Mouse (Mus musculus) lung, embryonic 14.5 days (tissue): ENCODE measurements around the gene Atp1a2. TPM values are rescaled to one million over a fixed set of nuclear protein-coding genes. Genes with fewer than 3 reads are reported as not detected.

Source experiments
- ATAC-seq: fragments of 200-750 bp; cut with Nextera tagmentation; 2 replicates; pipeline ENCODE4 v1.8.0; 2017; ENCODE audit warnings: mild to moderate bottlenecking, moderate TSS enrichment, moderate library complexity; ENCODE audit not compliant: insufficient read depth
- DNase-seq: peaks from one replicate; pipeline ENCODE4 v3.0.0-alpha.2; 2015
- H3K27ac ChIP-seq: fragments of 300-500 bp; sonication (generic); 2 replicates; pipeline ENCODE4 v1.5.1; 2014; ENCODE audit warnings: low read depth, mild to moderate bottlenecking, moderate library complexity
- H3K27me3 ChIP-seq: fragments of 300-500 bp; sonication (generic); 2 replicates; pipeline ENCODE4 v1.6.1; 2014; ENCODE audit warnings: low read length, control low read depth; ENCODE audit not compliant: insufficient read depth
- H3K36me3 ChIP-seq: fragments of 300-500 bp; sonication (generic); 2 replicates; pipeline ENCODE4 v1.6.1; 2014; ENCODE audit warnings: control low read depth; ENCODE audit not compliant: insufficient read depth
- H3K4me1 ChIP-seq: fragments of 300-500 bp; sonication (generic); 2 replicates; pipeline ENCODE4 v1.6.1; 2014; ENCODE audit warnings: antibody characterized with exemption, control low read depth; ENCODE audit not compliant: insufficient read depth
- H3K4me2 ChIP-seq: fragments of 300-500 bp; sonication (generic); 2 replicates; pipeline ENCODE4 v1.6.1; 2014; ENCODE audit warnings: mild to moderate bottlenecking
- H3K4me3 ChIP-seq: fragments of 300-500 bp; sonication (generic); 2 replicates; pipeline ENCODE4 v1.5.1; 2014; ENCODE audit warnings: low read depth, low read length
- H3K9ac ChIP-seq: fragments of 300-500 bp; sonication (generic); 2 replicates; pipeline ENCODE4 v1.6.1; 2014
- H3K9me3 ChIP-seq: fragments of 300-500 bp; sonication (generic); 2 replicates; pipeline ENCODE4 v1.6.1; 2016; ENCODE audit warnings: low read depth, low read length, control low read depth
- CTCF ChIP-seq: IDR thresholded peaks from 2 replicates; pipeline ENCODE4 v1.5.1; 2016; ENCODE audit warnings: antibody characterized with exemption, low read depth
- WGBS: fragments of 180-500 bp; shearing (Covaris S2); extraction: QIAGEN DNeasy Blood & Tissue Kit; methylation state at CpG from one replicate; pipeline ENCODE4 v1.1.7; 2014; 5-methylcytosine and 5-hydroxymethylcytosine counted together
- polyA plus RNA-seq: library from polyadenylated mRNA; unstranded; fragments of >200 nt; fragmentation: Nextera tagmentation; extraction: Ambion mirVana; gene quantifications from 2 replicates; pipeline ENCODE4 v1.2.1, GENCODE M21; 2014

The Atp1a2 gene
- polyA plus RNA-seq, 1 experiment from 2014 or later, result 1.3 TPM

GRCm38 (mm10) chr1:172283073-172283472 is 14.8 kb downstream of the Atp1a2 start:
- Histone ChIP-seq H3K27ac (no peak overlapping the region), H3K9me3 (no peaks in the 10 kb centered on the region), H3K36me3 (no peaks in the 10 kb centered on the region), H3K27me3 (no peaks in the 10 kb centered on the region), H3K9ac (no peak overlapping the region), H3K4me2 (no peak overlapping the region), H3K4me1 (no peaks in the 10 kb centered on the region), H3K4me3 (no peak overlapping the region)
- DNase-seq (no peak), ATAC-seq (no peak)
- no peak for TF ChIP-seq CTCF
- 94% methylated on average over 6 of the region's 6 CpGs for WGBS

GRCm38 (mm10) chr1:172281522-172282254 is 16.2 kb downstream of the Atp1a2 start:
- Histone ChIP-seq H3K4me2 (no peak overlapping the region), H3K36me3 (no peaks in the 10 kb centered on the region), H3K27ac (no peak overlapping the region), H3K27me3 (no peaks in the 10 kb centered on the region), H3K4me1 (no peaks in the 10 kb centered on the region), H3K4me3 (no peak overlapping the region), H3K9ac (no peak overlapping the region), H3K9me3 (no peaks in the 10 kb centered on the region)
- DNase-seq (peak; percentile 67), ATAC-seq (peak; percentile 79)
- 60% methylated on average over 10 of the region's 10 CpGs for WGBS
- no peak for TF ChIP-seq CTCF

- no peak overlapping the region for H3K4me2 ChIP-seq
- no peak overlapping the region for H3K9ac ChIP-seq
- no peak overlapping the region for H3K4me3 ChIP-seq
- H3K27ac ChIP-seq, result no peak overlapping the region
- 68% methylated on average over 16 of the region's 16 CpGs for WGBS
- no peaks in the 10 kb centered on the region for H3K4me1 ChIP-seq
- TF ChIP-seq CTCF, result no peak
- H3K36me3 ChIP-seq, result no peaks in the 10 kb centered on the region
- no peaks in the 10 kb centered on the region for H3K9me3 ChIP-seq
- ATAC-seq (no peak), DNase-seq (no peak)
- no peaks in the 10 kb centered on the region for H3K27me3 ChIP-seq
These were observed 17.9 kb downstream of the Atp1a2 start for GRCm38 (mm10) chr1:172279768-172280509.

GRCm38 (mm10) chr1:172278328-172278727 is 19.5 kb downstream of the Atp1a2 start:
- H3K27me3 ChIP-seq, result no peaks in the 10 kb centered on the region
- no peak for ATAC-seq
- H3K27ac ChIP-seq, result no peak overlapping the region
- no peaks in the 10 kb centered on the region for H3K4me1 ChIP-seq
- TF ChIP-seq CTCF, result no peak
- no peak overlapping the region for H3K4me3 ChIP-seq
- no peak overlapping the region for H3K9ac ChIP-seq
- H3K4me2 ChIP-seq, result no peak overlapping the region
- WGBS, result 86% methylated on average over 13 of the region's 13 CpGs
- no peaks in the 10 kb centered on the region for H3K9me3 ChIP-seq
- H3K36me3 ChIP-seq, result no peaks in the 10 kb centered on the region
- DNase-seq, result no peak

DNA sequence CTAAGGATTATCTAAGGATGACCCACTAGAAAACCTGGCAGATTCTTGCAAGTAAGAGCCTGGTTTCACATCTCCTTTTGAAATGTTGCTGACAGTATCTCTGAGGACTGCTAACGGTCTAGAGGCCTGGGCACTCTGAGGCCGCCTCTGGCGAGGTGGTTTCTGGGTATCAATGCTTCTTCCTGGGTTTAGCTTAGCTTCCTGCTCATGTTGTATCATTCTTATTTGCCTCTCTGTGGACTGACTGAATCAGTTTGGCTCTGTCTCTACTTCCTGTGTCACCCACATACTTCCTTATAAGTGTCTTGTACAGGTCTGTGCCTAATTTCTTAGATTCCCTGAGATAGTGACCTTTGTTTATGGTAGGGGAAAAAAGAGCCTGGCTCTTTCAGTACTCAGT is 20.7 kb downstream of the Atp1a2 start:
- no peak overlapping the region for H3K4me2 ChIP-seq
- H3K27ac ChIP-seq, result no peak overlapping the region
- no peaks in the 10 kb centered on the region for H3K27me3 ChIP-seq
- DNase-seq (no peak), ATAC-seq (no peak)
- no peaks in the 10 kb centered on the region for H3K36me3 ChIP-seq
- 69% methylated on average over 3 of the region's 3 CpGs for WGBS
- H3K9me3 ChIP-seq, result no peaks in the 10 kb centered on the region
- no peaks in the 10 kb centered on the region for H3K4me1 ChIP-seq
- H3K4me3 ChIP-seq, result no peak overlapping the region
- no peak overlapping the region for H3K9ac ChIP-seq
- TF ChIP-seq CTCF, result no peak

DNA sequence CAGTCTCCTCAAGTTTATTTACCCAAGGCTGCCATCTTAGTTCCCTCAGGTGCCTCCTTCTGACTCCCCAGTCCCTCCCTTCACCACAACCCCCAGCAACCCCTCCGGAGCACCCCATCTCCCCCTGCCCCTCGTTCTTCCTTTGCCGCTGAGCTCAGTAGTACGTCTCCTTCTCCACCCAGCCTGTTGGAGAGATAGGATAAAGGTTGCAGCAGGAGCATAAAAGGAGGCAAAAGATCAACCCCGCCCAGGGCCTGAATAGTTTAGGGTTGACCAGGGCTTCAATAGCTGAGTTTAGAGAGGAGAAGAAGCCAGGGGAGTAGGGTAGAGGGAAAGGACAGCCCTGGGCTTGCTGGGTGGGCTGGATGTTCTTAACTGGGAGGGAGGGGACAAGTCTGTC is 23.3 kb downstream of the Atp1a2 start:
- DNase-seq (no peak), ATAC-seq (no peak)
- no peaks in the 10 kb centered on the region for H3K36me3 ChIP-seq
- H3K9me3 ChIP-seq, result no peaks in the 10 kb centered on the region
- H3K4me2 ChIP-seq, result no peak overlapping the region
- no peaks in the 10 kb centered on the region for H3K4me1 ChIP-seq
- 65% methylated on average over 5 of the region's 5 CpGs for WGBS
- H3K4me3 ChIP-seq, result no peak overlapping the region
- H3K27ac ChIP-seq, result no peak overlapping the region
- H3K27me3 ChIP-seq, result no peaks in the 10 kb centered on the region
- no peak for TF ChIP-seq CTCF
- no peak overlapping the region for H3K9ac ChIP-seq

DNA sequence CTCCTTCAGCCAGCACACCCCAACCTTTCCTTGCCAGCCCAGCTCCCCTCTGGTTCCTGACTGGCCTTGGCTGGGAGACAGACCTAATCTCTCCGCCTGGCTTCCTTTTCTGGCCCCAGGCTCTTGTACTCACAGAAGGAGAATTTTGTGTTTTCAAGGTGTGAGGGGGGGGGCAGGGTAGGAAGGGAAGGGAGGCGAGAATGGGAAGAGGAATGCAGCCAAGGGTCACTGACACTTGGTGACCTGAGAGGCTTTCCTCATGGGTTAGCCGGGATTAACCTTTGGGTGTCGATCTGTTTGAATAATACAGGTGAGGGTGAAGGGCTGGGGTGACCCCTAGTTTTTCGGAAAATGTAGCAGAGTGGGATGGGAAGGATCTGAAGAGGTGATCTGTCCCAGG is 23.7 kb downstream of the Atp1a2 start:
- no peak for TF ChIP-seq CTCF
- 38% methylated on average over 5 of the region's 5 CpGs for WGBS
- H3K4me1 ChIP-seq, result no peaks in the 10 kb centered on the region
- no peak overlapping the region for H3K4me2 ChIP-seq
- H3K27me3 ChIP-seq, result no peaks in the 10 kb centered on the region
- ATAC-seq (no peak), DNase-seq (no peak)
- no peaks in the 10 kb centered on the region for H3K9me3 ChIP-seq
- H3K9ac ChIP-seq, result no peak overlapping the region
- H3K4me3 ChIP-seq, result no peak overlapping the region
- H3K36me3 ChIP-seq, result no peaks in the 10 kb centered on the region
- no peak overlapping the region for H3K27ac ChIP-seq
